Mouse (Mus musculus): ENCODE results near the gene Metap1d.

The Metap1d gene

DNA sequence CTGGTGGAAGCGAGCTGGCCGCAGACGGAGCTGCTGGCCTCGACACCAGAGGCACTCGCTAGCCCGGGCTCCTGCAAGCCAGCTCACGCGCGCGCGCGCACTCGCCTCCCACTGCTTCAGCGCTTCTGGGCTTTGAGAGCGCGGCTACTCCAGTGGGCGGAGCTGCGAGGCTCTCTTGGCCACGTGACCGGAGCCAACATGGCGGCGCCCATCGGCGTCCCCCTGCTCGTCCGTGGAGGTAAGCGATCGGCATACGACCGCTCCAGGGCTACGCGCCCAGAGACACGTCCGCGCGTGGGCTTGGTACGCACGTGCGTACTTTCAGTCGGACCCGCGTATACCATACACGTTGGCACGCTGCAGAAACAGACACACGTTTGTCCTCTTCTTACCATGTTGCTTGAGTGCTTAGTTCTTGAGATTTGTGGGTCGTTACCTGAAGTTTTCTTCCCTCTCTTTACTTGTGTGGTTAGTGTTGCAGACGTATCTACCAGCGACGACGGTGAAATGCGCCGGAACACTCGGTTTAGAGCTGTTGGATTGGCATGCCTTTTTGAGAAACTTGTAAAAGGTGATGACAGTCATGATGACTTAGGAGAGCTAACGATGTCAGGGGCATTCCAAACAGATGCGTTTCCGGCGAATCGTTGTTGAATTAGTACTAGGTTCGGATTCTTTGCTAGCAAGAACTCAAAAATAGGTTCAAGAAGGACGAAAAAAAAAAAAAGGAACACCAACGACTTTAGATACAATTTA lies at the start of gene Metap1d:
TSS of gene Metap1d (plus strand) at position 116 of the 756 bp plus-strand sequence.
- DNase-seq (ENCODE audit: low spot score): peak; percentile 97

DNA sequence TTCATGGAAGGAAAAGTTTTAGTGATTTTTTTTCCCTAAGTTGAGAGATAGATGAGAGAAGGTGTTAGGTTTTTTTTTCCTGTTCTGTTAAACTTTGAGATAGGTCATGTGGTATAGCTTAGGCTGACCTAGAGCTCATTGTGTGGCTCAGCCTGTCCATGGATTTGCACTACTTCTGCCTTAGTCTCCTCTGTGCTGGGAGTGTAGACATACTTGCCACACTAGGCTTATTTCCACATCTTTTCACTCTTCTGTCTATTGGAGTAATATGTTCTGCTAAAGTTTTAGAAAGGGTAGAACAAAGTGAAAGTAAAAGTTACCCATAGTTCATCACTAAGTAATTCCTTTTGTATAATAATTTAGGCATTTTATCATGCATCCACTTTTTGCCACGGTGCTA lies 47.5 kb upstream of the Metap1d start:
- DNase-seq (ENCODE audit: low spot score): no peak

DNA sequence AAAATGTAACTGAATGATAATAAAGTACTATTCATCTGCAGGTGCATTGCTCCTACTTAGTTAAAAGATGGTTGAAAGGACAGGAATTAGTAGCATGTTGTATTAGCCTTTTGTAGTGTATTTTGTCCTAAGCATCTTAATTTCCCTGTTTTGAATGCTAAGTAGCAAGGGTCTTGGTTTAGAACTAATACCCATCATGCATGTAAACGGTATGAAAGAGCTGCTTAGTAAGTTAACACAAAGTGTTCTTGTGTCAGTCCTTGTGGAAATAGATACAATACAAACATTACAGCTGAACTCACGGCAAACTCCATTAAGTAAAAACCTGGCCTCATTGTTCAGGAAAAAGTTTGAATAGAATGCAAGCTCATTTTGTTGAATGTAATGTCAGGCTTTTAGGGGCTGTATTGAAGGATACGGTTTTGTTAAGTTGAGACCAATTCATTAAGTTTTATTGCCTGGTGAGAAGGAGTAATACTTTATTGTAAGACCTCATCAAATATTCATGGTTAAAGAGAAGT lies 34.3 kb upstream of the Metap1d start:
- DNase-seq (ENCODE audit: low spot score): no peak

DNA sequence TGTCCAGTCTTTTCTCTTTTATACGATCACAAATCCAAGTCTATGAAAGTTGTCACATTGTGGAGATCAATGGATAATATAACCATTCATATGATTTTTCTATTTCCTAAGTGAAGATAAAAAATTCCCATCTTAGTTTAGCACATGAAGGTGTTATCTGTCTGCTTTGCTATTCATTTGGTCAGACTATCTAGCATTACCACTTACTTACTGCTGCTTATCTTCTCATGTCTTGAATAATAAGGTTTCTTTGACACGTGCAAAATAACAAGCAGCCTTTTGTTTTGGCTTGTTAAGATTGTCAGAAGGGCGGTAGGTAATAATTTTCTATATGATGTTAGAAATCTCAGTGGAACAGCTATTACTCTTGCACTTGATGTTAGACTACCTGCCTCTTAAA lies 33.7 kb upstream of the Metap1d start:
- no peak for DNase-seq (ENCODE audit: low spot score)

DNA sequence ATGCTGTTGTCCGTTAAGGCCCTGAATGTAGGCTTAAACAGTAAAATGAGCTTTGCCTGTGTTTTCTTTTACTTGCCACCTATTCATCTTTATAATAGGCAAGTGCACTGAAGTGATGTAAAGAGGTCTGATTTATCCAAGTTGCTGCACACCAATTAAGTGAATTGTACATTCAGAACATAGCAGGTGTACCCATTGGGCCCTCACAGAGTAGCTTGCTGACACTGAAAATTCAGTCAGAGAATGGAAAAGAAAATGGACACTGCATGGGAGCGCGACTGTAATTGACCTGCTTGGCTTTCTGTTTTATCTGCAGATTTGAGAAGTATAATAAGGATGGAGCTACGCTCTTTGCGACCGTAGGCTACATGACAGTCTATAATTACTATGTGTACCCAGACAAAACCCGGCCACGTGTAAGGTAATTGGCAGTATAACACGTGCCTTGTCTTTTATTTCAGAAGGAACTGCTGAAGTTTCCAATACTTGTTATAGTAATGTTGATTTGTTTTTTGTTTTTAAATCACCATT lies 32.1 kb upstream of the Metap1d start:
- DNase-seq (ENCODE audit: low spot score): no peak

DNA sequence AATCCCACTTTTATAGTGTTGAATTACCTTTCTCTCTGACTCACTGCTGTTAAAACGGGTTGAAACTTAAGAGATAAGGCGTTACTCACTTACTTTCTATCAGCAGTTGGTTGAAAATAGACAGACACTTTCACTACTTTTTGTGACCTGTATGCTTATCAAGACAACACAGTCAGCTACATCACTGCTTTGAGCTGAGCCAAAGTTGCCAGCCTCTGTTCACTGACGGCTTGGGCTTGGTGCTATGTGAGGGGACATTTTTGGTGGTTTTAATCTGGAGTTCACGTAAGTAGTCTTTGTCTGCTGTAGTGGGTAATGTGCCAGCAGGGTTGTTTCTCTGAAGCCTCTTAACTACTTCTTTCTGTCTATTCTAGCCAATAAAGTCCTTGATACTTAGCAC lies 28.5 kb upstream of the Metap1d start:
- DNase-seq (ENCODE audit: low spot score): no peak

DNA sequence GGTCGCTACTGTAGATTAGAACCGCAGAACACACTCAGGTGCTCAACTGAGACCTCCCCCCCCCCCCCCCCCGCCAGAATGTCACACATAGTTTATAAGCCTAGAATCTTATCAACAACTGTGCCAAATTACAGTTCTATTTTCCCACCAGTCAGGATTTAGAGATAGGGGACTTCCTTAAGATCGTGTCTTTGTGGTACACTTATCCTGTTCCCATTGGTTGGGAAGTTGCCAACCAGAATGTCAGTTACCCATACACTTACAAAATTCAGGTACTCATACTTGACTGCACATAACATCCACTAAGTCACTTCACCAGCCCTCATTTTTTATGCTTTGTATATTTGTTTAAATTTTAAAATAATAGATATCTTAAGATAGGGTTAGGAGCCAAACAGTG lies 17.6 kb upstream of the Metap1d start:
- DNase-seq (ENCODE audit: low spot score): no peak

DNA sequence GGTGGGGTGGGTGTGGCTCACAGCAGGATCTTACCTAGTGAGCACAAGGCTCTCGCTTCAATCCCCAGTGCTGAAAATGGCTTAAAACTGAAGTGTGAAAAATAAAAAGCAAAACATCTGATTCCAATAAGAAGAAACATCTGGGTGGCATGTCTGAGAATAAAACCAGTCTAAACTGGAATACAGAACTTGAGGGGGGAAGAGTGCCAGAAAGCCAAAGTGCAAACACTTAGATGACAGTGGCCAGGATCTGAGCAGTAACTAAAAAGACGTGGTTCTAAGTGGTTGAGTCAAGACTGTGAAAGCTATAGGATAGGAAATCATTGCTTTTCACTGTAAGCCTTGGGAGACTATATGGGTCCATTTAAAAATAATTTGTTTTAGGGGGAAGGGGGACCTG lies 9.7 kb upstream of the Metap1d start:
- DNase-seq (ENCODE audit: low spot score): no peak

DNA sequence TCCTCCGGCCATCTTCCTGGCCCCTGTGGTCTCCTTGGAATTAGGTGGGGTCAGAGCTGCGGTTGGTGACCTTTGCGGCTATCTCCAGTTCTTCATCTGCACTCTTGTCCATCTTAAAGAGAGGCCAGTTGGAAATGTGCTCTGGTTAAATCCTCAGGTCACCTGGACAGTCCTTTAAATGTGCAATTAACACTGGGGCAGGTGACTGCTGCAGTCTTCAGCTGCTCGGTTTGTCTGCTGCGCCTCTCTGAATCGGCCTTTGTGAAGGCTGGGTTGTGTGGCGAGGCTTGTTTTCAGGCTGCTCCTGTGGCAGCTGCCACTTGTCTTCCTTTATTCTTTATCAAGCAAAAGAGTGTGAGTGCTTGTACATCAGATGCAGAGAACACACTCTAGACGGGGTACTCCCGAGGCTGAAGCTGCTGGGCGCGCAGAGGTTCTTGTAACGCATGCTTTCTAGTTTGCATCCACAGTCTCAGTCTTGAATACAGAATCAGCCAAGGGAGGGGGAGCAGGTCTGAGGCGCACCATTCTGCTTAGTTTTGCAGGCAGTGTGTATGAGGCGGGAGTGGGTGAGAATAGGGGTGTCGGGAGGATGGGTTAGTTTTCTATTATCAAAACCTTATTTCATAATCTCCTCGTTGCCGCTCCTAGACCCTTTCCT lies 7.4 kb upstream of the Metap1d start:
- DNase-seq (ENCODE audit: low spot score): no peak

DNA sequence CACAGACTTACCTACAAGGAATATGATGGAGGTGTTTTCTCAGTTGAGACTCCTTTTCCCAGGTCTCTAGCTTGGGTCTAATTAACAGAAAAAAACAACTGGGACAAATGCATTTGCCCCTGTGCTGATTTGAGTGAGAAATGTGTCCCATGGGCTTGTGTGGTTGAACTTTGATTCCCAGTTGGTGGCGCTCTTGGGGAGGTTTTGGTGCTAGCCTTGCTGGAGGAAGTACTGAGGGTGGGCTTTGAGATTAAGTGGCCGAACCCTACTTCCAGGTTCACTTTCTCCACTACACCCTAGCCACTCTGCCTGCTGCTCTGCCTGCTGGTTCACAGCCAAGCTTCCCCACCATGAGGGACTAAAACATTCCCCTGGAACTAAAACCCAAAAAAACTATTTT lies 3.5 kb upstream of the Metap1d start:
- no peak for DNase-seq (ENCODE audit: low spot score)

DNA sequence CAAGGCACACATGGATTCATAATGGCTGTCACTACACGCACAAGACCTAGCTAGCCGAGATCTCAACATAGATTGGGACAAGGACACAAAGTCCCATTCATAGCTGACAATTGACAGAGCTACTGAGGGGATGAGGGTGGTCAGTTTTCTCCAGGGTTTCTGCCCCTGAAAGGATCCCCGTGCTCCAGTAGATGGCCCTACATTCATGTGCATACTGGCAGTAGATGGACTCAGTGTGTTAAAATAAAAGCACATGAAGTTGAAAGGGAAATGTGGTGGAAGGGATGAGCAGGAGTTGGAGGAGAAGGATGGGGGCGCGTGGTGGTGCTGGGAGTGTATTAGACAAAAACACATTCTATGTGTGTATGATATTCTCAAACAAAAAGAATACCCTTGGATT lies 1.3 kb upstream of the Metap1d start:
- DNase-seq (ENCODE audit: low spot score): peak; percentile 29

DNA sequence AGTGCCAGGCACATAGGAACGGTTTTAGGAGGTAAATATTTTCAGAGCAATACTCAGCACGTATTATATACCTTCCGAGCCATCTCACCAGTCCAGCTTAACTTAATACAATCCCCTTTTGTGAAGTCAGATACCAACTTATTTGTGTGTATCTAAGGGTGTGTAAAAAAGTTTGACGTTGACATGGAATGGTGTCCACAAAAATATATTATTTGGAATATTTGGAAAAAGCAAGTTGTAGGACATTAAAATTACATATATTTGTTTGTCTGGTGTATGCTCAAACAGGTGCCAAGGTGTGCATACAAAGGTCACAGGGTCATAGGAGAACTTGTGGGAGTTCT lies 813 bp downstream of the Metap1d start:
- no peak for DNase-seq (ENCODE audit: low spot score)

DNA sequence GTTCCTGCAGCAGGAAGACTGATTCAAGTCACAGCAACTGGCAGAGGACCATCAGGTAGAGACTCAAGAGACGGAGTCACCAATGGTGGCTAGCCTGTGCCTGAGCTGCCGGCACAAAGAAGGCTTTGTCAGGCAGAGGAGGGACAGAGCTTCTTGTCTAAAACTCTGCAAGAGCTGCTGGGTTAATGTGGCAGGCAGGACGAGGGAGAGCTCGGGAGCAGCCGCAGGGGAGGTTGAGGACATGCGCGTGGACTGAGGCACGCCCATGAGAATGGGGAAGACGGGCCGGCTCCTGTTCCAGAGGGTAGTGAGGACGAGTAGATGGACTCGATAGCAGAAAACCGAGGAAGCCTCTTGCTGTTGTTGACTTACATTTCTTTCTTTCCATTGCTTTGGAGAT lies 5.5 kb downstream of the Metap1d start:
- DNase-seq (ENCODE audit: low spot score): no peak

DNA sequence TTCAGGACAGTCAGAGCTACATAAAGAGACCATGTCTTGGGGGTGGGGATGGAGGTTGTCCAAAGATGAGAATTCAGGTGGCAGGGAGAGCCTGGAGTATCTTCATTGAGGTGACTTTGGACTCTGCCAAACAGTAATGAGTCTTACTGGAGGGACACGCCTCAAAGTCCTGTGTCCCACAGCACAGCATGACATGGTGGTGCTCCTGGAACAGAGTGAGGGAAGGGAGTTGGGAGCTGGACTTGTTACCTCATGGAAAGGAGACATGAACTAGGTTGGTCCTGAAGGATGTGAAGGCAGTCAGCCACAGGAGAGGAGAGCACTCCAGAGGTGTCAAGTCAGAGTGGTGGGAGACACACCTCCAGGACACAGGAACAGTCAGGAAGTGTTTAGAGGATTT lies 6.6 kb downstream of the Metap1d start:
- DNase-seq (ENCODE audit: low spot score): no peak

DNA sequence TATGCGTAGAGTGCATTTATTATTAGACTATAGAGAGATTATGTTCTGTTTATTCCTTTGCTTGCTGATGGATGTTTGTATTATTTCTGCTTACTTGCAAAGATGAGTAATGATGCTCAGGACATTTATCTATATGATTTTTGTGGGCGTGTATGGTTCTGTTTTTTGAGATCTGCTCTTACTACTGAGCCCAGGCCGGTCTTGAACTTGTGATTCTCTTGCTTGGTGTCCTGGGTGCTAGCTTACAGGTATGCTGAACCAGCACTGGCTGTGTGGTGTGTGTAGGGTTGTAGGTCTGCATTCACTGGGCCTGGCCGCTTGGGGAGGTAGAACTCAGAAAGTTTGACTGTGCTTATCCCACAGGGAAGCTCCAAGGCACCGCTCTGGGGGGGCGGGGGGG lies 8.1 kb downstream of the Metap1d start:
- no peak for DNase-seq (ENCODE audit: low spot score)

DNA sequence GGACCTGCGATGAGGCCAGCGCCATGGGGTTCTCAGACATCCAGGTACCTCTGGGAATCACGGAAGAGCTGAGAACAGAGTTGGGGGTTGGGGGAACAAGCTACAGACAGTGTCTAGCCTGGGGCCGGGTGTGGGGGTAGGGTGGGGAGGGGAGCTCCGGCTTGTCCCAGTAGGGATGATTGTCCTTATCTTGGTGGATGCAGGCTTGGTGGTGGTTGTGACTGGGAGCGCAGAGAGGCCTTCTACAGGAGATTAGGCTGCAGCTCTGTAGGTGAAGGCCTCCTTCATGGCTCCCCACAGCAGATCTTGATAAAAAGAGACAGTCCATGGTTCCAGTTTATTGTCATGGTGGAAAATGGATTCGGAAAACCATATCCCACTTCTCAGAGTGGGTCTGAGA lies 8.5 kb downstream of the Metap1d start:
- no peak for DNase-seq (ENCODE audit: low spot score)

DNA sequence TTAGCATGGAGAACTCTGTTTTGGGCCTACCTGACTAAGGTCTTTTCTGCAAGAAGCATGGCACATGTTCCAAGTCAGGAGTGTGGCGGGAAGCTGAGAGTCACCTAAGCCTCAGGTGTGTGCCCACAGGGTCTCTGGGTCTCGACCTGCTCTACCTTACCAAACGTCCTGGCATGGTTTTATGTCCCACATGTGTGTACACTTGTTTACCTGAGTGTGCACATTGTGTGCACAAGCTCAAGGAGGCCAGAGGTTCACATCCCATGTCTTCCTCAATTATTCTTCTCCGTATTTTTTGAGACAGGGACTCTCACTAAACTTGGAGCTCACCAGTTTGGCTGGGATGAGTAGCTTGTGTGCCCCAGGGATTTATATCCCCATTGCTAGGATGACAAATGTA lies 9.0 kb downstream of the Metap1d start:
- DNase-seq (ENCODE audit: low spot score): no peak

DNA sequence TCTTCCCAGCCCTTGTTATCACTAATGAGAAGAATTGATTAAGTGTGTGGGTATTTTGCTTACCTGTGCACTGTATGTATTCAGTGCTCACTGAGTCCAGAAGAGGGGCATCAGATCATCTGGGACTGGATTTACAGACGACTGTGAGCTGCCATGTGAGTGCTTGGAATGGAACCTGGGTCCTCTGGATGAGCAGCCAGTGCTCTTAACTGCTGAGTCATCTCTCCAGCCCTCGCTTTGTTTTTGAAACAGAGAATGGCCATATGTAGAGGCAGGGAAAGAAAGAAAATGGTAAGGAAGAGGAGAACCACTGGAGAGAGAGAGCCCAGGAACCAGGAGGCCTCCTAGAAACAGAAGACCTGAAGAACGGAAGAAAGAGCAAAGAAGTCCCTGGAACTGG lies 9.5 kb downstream of the Metap1d start:
- no peak for DNase-seq (ENCODE audit: low spot score)

DNA sequence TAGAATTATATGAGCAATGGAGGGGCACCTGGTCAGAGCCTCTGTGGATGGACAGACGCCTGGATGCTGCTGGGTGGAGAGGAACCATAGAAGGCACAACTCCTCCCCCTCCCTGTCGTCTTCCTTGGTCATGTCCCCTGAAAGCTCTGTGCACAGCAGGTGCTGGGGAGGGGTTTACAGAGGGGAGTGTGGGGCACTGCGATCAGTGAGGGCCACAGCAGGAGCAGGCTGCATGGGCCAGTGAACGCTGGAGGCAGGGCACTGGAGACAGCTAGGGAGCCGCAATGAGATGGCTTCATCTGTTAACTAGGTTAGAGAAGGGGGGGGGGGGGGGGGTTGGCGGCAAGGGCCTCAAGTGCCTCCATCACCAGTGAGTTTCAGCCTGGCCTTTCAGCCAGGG lies 13.0 kb downstream of the Metap1d start:
- peak; percentile 75 for DNase-seq (ENCODE audit: low spot score)

DNA sequence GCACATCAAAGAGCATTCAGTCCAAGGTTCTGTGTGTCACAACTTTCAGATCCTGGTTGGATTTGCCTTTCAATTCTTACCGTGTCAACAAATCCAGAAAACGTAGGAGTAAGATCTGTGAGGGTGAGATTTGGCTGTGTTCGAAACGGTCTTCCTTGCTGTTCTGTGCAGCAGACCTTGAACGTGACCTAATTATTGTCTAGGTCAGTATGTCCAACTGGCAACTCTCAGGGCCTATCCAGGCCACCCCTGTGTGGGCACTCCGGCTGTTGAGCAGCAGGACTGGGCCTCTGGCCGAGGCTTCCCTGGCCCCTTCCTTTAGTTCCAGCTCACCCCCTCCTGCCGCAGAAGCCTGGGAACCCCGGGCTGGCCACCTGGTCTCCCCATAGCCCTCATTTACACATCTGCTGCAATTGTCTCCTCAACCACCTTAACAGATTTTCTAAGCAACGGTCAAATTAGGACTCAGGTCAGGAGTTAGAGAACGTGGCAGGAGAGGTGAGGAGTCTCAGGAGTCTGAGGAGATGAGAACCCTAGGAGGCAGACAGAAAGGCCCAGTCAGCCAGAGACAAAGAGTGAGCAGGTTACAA lies 13.9 kb downstream of the Metap1d start:
- peak; percentile 76 for DNase-seq (ENCODE audit: low spot score)

DNA sequence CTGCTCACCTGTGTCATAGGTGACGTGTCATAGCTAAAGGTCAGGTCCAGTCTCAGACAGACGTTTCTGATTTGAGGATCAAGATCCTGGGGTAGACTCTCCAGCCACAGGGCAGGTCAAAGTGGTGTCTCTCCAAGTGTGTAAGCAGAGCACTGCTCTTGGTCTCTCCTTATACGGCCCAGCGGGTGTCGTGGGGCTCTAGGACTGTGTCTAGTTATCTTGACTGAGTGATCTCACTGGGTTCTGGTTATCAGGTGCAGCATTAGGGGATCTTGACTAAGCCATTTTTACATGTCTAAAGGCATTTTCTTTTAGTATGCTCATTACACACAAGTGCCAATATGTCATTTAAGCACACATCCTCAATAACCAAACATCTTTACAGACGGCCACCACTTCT lies 18.0 kb downstream of the Metap1d start:
- DNase-seq (ENCODE audit: low spot score): no peak

DNA sequence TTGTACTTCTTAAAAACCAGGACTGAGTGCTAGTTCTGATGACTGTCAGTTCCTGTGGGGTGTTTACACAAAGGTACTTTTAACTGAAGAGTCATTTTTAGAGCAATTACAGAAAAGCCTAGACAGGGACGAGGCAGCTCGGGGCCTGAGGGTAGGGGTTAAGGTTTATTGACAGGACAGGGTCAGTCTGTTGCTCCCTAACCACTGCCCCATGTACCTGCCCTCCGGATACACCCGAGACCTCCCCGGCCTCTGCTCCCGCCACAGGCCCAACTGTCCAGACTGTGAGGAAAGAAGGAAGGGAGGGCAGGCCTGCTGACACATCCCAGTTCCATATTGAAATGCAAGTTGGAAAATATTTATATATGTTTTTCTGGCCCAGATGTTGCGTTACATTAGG lies 20.8 kb downstream of the Metap1d start:
- no peak for DNase-seq (ENCODE audit: low spot score)

DNA sequence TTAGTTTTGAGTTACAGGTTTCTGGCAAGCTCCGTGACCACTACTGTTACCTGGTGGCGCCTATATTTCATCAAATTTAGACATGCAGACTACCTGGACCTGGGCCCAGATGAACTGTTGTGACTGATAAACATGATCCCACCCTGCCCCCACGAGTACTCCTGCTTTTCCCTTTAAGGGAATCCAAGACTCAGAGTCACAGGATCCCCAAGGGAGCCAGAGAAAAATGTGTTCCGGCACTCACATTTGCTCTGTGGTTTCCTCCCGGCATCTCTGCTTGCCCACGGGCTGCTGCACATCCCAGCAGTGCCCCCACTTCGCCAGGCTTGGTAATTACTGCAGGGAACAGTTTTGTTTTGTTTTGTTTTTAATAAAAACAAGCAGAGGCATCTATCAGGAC lies 21.3 kb downstream of the Metap1d start:
- DNase-seq (ENCODE audit: low spot score): no peak

All from retina, embryonic 14.5 days (tissue).